Mouse (Mus musculus): ENCODE measurements at regions not wholly inside any gene's neighbourhood (a gene's known extent, or its start where the extent isn't known, plus 50 kb on each side); places are given as distances from the start of the nearest gene placed in this dataset.

DNA sequence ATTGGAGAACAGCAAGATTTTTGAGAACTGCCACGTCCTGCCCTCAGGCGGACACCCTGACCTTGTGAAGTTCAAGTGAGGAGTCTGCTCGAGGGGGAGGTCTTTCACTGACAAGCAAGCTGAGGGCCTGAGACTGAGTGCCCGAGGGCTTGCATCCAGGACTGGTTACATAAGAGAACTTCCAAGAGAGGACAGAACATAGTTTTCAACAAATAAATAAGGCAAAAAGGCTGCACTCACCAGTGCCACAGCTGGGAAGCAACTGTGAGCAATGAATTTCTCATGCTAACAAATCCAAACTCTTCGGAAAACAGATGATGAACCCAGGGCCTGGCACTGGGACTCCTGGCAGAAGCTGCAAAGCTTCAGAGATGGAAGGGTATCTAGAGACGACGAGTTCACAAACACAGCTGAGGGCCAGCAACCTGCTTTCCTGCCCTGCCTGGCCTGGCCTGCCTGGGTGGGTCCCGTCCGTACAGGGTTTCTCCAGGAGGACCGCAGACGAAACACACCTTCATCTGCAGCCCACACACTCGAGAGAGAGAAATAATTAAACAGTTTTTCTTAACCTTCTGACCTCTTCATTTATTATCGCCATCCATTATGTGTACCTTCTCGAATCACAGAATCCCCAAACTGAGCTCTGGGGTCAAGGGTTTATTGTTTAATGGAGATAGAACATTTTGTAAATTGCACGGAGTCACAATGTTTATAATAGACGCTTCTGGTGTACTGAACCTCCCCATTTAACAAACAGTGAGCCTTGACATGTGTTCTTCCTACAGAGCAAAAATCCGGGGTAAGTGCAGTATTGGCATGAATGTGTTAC, 334.3 kb upstream of the Ddhd1 start:
- peak in 1 of 2 experiments; percentile 4 for DNase-seq

DNA sequence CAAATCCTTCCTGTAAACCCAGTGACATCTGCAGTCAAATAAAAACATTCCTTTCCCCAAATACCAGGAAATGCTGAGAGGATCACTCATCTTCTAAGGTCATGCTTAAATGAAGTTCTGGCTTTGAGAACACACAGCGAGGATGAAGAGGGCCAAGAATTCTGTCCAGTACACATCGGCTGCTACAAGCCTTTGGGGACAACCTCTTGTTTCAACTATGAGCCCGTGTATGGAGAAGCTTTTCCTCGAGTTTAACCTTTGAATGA, 334.9 kb upstream of the Ddhd1 start:
- DNase-seq = no peak

DNA sequence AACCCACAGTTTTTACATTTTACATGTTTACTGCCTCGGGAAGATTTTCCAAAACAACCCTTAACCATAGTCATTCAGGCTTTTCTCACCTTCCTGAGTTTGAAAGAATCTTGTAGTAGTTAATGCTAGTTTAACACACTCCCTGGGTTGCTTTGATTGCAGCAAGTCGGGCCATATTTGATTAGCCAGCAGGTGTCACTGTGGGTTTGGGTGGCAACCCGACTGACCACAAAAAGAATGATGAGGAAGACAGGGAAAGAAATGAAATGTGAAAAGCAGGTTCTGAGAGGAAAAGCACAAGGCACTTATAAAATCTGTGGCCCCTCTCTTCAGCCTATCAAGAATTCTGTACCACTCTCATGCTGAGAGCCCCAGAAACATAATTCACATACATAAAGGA, 335.7 kb upstream of the Ddhd1 start:
- peak; percentile 57 to 76 for DNase-seq

DNA sequence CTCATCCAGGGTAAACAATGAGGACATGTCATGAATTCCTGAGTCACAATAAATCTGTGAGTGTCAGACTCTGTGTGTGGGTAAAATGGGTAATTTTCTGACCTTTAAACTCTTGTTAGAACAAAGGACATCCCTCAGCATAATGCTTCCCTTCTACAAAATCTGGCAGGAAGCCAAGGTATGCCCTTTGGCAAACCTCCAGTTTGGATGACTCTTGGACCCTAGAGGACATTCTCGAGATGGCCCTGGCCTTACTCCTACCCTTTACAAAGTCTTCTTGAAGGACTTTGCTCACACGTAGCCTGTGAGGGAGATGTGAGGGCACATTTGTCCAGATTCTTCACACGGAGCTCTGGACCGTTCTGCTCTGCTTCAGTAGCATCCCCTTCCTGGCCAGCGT, 338.8 kb upstream of the Ddhd1 start:
- DNase-seq = peak in 1 of 2 experiments; percentile 14

DNA sequence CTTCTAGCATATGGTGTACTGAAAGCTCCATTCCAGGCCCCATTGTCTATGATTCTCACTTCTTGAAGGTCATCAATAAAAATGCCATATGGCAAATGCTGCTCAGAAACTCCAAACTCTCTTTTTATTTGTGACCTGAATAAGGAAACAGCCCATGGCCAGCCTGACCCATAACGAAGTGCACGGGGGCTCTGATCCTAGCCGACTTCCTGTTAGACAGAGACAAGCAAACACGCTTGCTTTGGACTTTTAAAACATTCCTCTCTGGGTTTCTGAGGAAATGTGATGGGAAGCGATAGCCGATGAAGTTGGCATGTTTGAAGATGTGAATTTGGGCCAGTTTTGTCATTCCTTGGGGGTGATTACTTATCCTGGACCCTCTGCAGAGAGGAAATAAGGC, 346.1 kb upstream of the Ddhd1 start:
- DNase-seq = no peak

DNA sequence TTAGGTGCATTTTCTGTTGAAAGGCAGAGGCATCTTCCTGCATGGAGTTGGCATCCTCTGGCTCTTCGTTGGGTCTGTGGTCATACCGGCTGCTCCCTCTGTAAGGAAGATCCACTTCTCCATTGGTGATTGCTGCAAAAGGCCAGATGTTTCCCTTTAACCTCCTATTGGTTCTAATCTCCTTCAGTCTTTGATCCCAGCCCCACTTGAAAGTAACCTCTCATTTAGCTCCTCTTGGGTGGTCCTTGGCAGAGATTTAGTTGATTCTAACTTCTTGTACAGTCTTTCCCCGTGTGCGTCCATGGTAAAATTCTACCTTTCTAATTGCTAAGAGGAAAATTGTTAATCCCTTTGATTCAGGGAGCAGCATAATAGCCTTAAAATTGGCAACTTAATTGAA, 347.4 kb upstream of the Ddhd1 start:
- DNase-seq = no peak

DNA sequence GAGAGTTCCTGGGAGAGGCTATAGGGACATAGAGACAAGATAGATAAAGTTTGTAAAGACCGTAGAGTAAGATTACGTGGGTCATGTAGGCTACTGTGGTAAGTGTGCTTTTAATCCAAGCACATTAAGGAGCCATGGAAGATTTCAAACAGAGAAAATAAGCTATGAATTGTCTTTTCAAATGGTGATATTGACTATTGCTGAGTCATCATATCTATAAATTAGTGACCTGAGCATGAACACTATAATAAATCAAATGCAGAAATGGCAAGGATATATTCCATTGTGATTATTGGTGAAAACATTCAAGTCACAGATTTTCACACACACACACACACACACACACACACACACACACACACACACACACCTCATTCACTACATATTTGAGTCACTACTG, 355.3 kb upstream of the Ddhd1 start:
- DNase-seq = no peak

DNA sequence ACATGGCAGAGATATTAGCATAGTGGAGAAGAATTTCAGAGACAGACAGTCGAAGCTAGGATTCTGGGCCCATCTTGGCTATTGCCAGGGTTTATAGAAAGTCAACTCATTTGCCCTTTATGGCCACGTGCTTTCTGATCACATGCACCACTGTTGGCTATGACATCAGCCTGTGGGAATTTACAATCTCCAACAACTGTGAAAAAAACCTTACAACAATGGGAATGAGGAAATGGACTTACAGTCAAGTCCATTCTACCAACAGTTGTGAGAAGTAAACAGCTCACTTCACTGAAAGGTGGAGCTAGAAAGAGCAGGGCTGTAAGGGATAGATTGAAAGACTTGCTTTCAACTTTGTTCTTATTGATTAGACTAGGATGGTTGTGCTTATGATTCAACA, 356.1 kb upstream of the Ddhd1 start:
- no peak for DNase-seq

DNA sequence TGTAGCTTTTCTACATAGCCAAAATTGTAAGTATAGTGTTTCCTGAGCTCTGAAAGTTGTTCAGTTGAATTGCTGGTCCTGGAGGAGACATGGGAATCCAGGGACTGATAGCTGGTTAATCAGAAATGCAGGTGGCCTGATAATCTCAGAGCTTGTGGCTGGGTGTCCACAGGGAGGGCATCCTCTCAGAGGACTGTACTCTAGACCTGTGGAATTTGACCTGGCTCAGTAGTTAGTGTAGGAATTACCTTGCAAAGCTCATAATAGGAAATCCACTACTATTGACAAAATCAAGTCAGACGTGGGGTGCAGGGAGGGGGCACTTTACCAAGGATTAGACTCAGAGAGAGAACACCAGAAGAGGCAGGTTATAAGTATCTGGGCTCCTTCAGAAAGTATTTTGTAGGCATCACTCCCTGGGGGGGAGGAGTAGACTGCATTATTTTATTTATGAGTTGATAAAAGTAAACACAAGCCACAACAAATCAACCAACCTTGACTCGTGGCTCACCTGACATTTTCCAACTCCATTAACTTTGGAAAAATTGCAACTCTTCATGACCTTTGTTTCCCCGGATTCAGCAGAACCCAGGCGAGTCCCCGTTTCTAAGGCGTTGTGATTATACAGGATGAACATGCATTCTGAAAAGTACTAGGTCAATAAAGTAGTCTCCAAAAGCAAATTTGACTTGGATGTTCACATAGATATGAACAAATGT, 357.9 kb upstream of the Ddhd1 start:
- no peak for DNase-seq

DNA sequence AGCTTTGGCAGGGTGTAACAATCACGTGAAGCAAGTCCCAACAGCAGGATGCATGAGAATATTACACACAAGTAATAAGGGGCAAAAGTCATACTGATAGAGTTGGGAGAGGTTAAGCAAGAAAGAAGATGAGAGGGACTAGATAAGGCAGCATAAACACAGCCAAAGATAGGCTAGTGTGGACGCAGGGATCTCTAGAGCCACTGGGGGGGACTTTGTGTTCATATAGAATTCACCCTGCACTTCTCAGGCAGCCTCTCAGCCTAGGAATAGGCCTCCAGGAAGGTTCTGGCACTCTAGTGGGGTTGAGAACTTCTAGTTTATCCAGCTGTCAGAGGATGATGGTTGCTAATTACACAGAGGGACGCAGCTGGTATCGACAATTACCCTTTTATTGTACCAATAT, 358.8 kb upstream of the Ddhd1 start:
- DNase-seq = no peak

DNA sequence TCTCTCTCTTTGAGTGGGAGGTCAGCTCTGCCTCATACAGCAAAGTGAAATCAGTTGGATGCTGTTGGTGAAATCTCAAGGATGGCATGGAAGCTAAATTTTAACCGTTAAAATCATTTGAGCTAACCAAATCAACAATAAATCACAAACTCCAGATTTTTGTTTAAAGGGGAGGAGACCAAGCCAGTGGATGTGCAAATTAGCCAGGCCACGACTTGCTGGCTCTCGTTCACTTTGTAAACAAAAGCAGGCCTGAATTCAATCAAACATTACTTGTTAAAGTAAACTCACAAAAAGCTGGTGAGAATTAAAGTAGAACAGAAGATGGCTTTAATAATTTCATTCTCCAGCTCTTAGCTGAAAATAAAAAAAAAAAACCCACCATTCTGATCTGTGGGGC, 359.3 kb upstream of the Ddhd1 start:
- no peak for DNase-seq

DNA sequence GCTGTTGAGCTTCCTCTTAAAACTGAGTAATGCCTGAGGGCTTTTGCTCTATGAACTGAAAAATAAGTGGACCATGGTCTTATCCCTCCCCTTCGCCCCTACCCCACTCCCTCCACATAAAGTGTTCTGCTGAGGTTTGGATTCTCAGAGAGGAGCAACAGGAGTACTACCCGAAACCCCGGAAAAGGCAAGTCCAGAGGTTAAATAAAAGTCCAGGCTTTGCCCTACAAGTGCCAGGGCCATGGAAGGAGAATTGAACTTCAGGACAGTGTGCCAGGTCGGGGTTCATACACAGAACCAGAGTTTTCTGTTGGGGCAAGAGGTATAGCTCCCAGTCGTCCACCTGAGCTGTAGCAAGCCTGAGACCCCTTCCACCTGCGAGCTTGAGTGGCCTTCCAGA, 360.0 kb upstream of the Ddhd1 start:
- DNase-seq = no peak

DNA sequence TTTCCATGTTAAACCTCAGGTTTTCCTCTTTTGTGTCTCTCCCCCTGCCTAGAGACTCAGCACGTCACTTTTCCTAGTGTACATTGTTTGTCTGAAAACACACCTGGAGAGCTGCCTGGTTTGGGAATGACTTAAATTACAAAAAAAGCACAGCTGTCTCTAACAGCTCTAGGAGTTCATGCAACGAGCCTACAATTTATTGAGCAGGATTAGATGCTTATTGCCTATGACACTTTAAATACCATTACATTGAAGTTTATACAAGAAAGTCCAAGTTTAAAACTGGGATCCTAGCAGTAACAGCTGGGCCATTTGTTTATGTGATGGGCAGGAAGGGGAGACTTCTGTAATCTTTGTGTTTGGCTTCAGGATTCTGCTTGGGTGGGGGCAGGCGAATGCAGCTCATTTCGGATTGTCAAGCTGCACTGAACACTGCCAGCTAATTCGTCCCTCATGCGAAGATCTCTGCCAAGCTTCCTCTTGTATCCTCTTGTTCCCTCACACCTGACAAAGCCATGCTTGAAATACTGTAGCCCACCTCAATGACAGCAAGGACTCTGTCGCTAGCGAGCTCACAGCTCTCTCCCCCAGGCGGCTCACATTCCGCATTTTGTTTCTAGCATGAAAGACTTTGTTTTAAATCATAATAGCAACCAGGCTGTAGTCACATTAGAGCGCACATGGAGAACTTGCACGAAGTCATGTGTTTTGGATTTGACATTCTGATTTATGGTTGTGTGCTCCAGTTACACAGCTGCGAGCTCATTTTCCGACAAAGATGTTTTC, 359.8 kb upstream of the Gm15217 start:
- DNase-seq = no peak

DNA sequence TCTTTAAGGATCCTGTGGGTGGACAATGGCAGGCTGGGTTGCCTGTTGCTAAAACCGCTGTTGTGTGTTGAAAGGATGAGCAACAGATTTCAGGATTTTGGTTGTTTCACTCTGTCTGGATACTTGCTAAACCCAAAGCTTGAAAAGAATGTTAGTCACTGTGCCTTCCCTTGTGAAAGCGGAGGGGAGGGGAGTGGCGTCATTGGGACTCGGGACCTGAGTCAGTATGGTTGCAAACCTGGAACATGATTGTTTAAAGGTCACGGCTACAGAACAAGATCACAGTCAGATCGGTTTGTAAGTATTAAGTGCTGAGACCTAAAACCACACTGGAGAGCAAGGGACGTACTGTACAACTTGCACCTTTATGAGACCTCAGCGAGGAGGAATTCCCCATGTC, 344.9 kb upstream of the Gm15217 start:
- DNase-seq = no peak

DNA sequence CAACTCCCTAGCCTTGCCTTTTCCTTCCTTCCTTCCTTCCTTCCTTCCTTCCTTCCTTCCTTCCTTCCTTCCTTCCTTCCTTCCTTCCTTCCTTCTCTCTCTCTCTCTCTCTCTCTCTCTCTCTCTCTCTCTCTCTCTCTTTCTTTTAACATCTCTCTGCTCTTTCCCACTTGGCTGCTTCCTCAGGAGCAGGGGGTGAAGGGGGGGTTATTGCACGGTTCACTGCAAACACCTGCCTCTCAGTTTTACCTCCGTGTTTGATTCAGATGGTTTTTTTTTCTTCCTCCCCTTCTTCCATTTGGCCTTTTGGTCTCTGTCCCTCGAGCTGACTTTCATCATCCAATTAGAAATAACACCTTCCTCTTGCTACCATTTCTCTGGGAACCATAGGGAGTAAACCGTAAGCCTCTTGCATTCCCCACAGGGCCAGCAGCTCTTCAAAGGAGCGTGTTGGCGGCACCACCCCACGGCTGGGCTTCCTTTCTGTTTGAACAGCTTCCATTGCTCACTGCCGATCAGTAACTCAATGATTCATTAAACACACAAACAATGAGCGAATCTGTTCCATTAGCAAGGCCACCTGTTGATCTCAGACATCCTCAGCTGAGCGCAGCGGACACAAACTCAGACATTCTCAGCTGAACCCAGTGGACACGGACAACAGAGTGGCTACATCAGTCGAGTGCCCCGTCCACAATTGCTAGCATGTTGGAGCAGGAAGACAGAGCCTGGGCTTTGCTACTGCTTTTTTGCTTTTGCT, 318.4 kb upstream of the Gm15217 start:
- DNase-seq = peak; percentile 8 to 16

DNA sequence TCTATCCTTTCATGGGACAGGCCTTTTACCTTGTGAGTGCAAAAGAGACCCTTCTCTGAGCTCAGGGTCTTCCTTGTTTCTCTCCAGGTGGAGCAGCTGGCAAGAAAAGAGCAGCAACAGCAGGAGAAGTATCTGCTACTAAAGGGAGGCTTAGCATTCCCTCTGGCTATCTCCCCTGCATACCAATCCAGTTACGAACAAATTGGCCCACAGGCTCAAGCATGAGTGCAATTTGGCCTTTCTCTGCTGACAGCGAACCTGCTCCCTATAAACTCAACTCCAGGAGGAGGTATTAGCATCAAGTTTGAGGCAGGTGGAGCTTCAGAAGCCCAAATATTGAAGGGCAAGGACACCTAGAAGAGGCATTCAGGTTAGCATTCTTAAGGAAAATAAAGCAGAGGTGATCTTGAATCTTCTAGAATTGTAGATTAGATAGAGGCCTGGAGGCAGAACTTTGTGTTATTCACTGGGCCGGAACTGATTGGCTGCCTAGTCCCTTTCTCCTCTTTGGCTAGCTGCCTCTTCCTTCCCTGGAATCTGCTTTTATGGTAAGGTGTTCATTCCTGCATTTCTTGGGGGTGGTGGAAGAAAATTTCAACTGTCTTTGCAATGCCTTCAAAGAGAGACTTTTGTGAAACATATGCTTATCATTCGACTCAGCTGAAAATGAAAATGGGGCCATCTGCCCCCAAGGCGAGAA, 312.0 kb upstream of the Gm15217 start:
- no peak for DNase-seq

DNA sequence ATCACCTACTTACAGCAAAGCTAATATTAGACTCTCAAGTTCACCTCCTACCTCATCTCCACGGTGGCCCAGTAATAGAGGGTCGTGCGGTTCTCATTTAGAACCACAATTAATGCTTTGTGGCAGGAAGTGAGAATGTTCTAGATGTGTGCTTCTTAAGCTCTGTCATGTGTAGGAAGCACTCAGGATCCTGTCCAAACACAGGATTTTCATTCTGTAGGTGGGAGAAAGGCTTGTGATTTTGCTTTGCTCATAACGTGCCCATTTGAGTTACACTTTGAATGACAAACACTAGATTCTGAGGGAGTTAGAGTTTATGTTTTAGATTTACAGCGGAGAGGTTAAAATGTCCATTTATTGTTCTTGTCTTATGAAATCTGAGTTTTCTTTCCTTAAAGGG, 308.0 kb upstream of the Gm15217 start:
- DNase-seq = no peak

DNA sequence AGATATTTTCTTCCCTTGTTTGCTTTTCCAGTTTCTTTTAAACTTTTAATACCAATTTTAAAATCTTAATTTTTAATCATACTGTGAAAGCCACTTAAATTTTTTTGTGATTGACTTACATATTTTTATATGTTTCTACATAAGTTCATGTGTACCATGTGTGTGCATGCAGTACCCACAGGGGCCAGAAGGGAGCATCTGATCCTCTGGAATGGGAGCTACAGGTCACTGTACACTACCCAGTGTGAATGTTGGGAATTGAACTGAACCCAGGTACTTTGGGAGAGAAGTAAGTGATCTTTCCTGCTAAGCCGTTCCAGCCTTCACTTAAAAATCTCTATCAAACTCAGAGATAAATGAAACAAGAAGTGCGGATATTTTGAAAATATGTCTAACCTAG, 302.5 kb upstream of the Gm15217 start:
- DNase-seq = peak in 1 of 2 experiments; percentile 27

DNA sequence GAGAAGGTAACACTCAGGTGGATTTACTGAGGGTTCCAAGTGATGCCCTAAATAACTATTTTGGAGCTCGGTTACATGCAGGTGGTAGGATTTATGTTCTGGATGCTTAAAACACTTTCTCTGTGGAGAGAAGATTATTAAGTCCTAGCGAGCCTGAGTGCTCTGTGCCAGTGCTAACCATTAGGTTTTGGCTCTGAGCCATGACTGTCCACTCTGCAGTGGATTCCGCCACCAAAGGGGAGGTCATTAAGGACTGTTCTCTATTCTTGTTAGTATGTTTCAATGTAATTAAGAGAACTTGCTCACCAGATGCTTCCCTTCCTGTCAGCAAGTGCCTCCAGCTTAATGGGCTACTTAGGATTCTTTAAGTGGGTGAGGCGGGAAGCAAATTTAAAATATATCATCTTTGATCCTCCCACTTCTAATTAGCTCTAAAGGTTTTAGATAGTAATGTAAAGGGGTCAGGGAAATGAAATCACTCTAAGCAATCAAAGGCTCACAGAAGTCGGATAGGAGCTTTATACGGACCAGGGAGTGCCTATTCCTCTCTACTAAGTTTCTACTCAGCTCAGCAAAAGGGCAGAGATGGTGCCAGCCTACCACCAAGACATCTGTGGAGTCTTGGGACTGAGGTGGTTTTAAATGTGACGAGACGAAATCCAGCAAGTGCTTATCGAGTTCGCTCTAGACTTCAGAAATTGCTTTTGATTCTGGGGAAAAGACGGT, 301.6 kb upstream of the Gm15217 start:
- DNase-seq = peak in 1 of 2 experiments; percentile 14

DNA sequence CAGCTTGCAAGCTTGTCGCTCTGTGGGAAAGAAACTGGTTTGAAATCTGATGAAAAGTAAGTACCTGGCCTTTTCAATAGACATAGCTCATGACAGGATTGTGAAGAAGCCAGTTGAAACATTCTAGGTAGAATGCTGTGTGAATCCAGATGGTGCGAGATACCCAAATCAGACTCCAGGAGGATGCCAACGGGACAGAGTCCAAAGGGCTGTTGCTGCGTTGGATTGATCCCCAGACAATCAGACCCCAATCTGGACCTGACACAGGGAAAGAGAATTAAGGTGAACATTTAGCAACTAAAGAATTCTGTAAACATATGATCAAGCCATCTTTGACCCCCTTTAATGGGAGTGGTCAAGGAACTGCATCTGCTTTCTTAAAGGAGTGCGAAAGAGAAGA, 296.6 kb upstream of the Gm15217 start:
- peak in 1 of 2 experiments; percentile 12 for DNase-seq

DNA sequence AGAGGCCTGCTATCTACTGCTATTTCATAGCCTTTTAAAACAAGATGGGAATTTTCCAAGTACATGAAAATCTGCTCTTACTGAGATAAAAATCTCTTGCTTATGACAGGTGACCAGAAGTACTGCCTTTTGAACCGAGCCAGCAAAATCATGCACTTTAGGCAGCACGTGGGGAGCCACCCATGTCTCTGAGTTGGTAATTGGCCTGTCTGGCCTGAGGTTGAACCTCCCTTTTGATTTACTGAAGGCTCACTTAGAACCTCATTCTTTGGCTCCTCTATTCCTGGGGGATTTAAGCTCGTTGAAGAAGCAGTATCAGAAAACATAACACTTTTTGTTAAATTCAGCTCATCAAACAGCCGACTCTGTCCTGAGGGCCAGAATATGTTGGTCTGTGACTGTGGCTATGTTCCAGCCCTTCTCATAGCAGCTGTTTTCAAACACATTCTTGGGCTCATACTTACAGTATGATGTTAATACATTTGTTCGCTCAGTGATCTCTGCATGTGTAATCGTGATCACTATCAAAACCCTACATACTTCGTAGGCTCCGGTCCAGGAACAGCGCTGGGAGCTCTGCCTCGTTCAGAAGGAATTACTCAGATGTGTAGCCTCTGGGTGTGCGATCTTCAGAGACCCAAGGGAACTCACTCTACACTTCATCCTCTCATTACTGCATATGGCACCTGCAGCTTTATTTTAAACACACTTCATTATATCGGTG, 290.1 kb upstream of the Gm15217 start:
- no peak for DNase-seq

Data from cerebellum, postnatal 25 days (tissue).